Mouse (Mus musculus) kidney, adult 2 months (tissue): ENCODE data around the gene Slc12a4. TPM values are rescaled to one million over a fixed set of nuclear protein-coding genes. Genes with fewer than 3 reads are reported as not detected.
"Not testable (repeated sequence)": the region's sequence is repeated elsewhere in the genome, so short reads cannot be mapped to it uniquely, and the experiment has no call there.

ENCODE experiments used
- DNase-seq: peaks from one replicate; pipeline ENCODE4 v3.0.0; 2021
- H3K27ac ChIP-seq: fragments of 200-500 bp; 2 replicates; pipeline ENCODE4 v1.5.1; 2012; ENCODE audit warnings: low read depth, low read length, control low read depth, inconsistent platforms; ENCODE audit not compliant: insufficient read depth
- H3K27me3 ChIP-seq: fragments of 200-500 bp; replicated peaks from 2 replicates; pipeline ENCODE4 v1.6.1; 2012; ENCODE audit warnings: mild to moderate bottlenecking, moderate library complexity, low read length, inconsistent platforms; ENCODE audit not compliant: control insufficient read depth, insufficient read depth
- H3K36me3 ChIP-seq: fragments of 200-500 bp; 2 replicates; pipeline ENCODE4 v1.6.1; 2012; ENCODE audit warnings: mild to moderate bottlenecking, moderate library complexity, low read length, inconsistent platforms; ENCODE audit not compliant: control insufficient read depth, insufficient read depth
- H3K4me1 ChIP-seq: fragments of 200-500 bp; 2 replicates; pipeline ENCODE4 v1.6.1; 2011; ENCODE audit warnings: low read length; ENCODE audit not compliant: control insufficient read depth, insufficient read depth
- H3K4me3 ChIP-seq: fragments of 200-500 bp; 2 replicates; pipeline ENCODE4 v1.5.1; 2011; ENCODE audit warnings: mild to moderate bottlenecking, low read depth, low read length, control low read depth; ENCODE audit not compliant: insufficient read depth
- CTCF ChIP-seq: fragments of 200-500 bp; conservative IDR thresholded peaks from 2 replicates; pipeline ENCODE4 v1.5.1; 2011; ENCODE audit warnings: low read depth, mild to moderate bottlenecking, control low read depth, low read length, moderate library complexity, mixed read lengths; ENCODE audit not compliant: insufficient read depth, insufficient read length
- POLR2A ChIP-seq: fragments of 200-500 bp; IDR thresholded peaks from one replicate; pipeline ENCODE4 v1.6.1; 2011; ENCODE audit warnings: low read depth, low read length, control low read depth
- WGBS: fragments of 180-500 bp; shearing (Covaris S2); methylation state at CpG from one replicate; pipeline ENCODE4 v1.1.7; 2018; 5-methylcytosine and 5-hydroxymethylcytosine counted together
- polyA plus RNA-seq: library from polyadenylated mRNA; depleted of rRNA; stranded (reverse); fragments of >200 nt; gene quantifications from 2 replicates; pipeline ENCODE4 v1.2.3, GENCODE M21; 2012

Slc12a4 gene
- polyA plus RNA-seq, 1 experiment = 30.9 TPM

DNA sequence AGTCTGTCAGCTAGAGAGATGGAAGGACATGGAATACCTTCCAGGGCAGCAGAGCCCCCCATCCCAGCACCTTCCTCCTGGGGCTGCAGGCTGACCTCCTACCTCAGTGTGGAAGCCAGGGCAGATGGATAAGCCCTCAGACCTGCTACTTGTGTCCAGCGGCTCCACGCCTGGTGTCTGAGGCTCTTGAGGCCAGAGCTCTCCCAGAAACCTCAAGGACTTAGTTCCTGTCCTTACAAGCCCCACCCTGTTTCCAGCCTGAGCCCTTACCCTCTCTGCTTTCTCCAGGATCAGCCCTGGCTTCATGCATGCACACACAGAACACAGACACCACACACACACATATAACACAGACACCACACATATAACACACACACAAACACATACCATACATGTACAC, 25.6 kb upstream of the Slc12a4 start:
- WGBS = 81% methylated on average over 2 of the region's 2 CpGs
- no peak overlapping the region for H3K4me3 ChIP-seq

DNA sequence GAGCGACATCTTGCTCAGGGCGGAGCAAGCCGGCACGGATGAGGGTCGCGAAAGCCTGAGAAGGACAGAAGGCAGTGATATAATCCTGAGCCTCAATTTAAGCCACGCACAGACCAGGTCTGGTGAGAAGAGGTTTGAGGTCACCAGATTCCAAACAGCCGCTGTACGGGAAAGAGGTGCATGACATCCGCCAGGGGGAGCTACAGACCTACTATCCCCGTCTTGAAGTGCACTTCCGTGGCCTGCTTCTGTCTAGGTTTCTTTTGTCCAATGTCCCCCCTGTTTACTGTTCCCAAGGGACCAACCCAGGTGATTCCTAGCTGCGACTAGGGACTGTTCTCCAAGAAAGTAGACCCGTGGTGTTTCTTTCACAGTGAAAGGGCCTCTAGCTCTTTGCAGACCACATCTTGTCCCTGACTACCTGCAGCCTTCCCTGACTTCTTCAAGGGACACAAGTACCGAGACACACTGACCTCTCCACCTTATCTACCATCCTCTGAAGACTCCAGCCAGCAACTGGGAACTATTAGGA, 25.0 kb upstream of the Slc12a4 start, which contains the start of gene Dus2:
Gene Dus2 (plus strand): TSS at position 482 of the 532 bp plus-strand sequence.
- H3K36me3 ChIP-seq = no peaks in the 10 kb centered on the region
- H3K27me3 ChIP-seq = no peaks in the 10 kb centered on the region
- no peaks in the 10 kb centered on the region for H3K4me1 ChIP-seq
- no peak within 1 kb of the TSS for H3K27ac ChIP-seq
- no peak for TF ChIP-seq POLR2A
- TF ChIP-seq CTCF = peak; percentile 98
- H3K4me3 ChIP-seq = no peak within 1 kb of the TSS
- peak; percentile 83 for DNase-seq
- 8% methylated on average over 15 of the region's 15 CpGs for WGBS

More for the DNA sequence above, 25.6 kb upstream of the Slc12a4 start:
- DNase-seq = no peak
- Histone ChIP-seq H3K27ac (no peak overlapping the region), H3K4me1 (no peaks in the 10 kb centered on the region), H3K36me3 (no peaks in the 10 kb centered on the region), H3K27me3 (no peaks in the 10 kb centered on the region)
- TF ChIP-seq POLR2A (no peak), CTCF (no peak)

DNA sequence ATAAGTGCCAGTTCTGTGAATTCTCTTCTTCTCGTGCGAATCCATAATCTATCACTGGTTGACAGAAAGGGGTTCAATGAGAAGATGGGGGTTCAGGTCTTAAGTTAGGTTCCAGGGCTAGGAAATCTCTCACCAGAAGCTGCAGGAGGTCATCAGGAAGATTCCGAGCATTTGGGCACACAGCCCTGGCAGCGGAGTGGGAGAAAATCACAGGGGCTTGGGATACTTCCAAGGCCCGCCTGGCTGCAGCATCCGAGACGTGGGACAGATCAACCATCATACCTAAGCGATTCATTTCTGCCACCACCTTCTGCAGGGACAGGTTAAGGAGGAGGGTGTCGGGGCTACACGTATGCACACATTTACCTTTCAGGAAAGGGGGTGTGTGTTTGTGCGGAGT, 22.6 kb upstream of the Slc12a4 start:
- 87% methylated on average over 11 of the region's 11 CpGs for WGBS
- no peak overlapping the region for H3K27ac ChIP-seq
- no peaks in the 10 kb centered on the region for H3K27me3 ChIP-seq
- no peak overlapping the region for H3K4me3 ChIP-seq
- no peaks in the 10 kb centered on the region for H3K36me3 ChIP-seq
- no peaks in the 10 kb centered on the region for H3K4me1 ChIP-seq
- TF ChIP-seq CTCF (no peak), POLR2A (no peak)
- no peak for DNase-seq

DNA sequence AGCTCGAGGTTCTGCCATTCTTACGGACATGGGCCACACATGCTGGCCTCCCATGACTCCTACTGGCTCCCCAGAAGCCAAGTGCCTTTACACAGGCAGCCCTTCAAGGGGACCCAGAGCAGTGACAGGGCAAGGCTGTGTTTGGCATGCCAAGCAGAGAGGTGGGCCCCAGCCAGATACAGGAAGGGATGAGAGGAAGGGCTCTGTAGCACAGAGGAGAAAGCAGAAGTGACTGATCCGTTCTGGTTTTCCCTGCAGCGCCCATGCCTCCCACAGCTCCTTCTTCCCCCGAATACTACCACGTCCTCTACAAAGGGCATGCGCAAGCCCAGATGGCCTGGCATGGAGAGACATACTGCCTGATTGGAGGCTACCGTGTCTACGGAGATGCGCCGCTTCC, 17.5 kb upstream of the Slc12a4 start:
- H3K36me3 ChIP-seq, H3K27me3 ChIP-seq, H3K27ac ChIP-seq, H3K4me3 ChIP-seq, H3K4me1 ChIP-seq, DNase-seq: not testable (repeated sequence)
- WGBS = 83% methylated on average over 11 of the region's 11 CpGs

DNA sequence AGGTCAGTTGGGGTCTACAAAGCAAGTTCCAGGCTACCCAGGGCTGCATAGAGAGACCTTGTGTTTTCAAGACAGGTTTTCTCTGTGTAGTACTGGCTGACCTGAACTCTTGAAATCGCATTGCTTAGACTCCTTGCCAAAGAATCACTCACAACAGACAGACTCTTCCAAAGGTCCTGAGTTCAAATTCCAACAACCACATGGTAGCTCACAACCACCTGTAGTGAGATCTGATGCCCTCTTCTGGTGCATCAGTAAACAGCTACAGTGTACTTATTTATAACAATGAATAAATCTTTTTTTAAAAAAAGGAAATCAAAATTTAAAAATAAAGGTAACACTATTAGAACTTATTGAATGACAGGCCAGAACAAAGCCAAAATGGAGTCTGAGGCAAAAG, 15.2 kb upstream of the Slc12a4 start:
- TF ChIP-seq CTCF (no peak; the same call in 1 of the 2 replicates), POLR2A (no peak)
- Histone ChIP-seq H3K4me1 (no peaks in the 10 kb centered on the region), H3K27me3 (no peaks in the 10 kb centered on the region), H3K27ac (no peak overlapping the region), H3K36me3 (no peaks in the 10 kb centered on the region), H3K4me3 (no peak overlapping the region)
- 74% methylated on average over 1 of the region's 1 CpGs for WGBS
- no peak for DNase-seq

DNA sequence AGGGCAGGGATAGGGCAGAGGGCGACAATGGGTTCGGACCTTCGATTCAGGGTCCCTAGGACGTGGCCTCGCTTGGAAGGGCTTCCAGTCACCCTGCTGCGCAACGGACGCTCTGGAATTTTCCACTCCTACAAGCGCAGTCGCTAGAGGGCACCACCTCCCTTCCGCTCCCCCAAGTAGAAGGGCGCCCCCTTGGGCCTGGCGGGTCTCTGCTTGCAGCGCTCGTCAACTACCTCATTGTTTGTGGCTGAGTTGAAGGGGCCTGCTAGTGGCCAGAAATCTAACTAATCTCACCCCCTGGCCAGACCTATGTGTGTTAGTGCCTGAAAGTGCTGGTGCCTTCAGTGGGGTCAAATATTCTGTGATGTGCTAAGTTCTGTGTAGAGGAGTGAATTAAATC, 13.4 kb upstream of the Slc12a4 start, which contains the start of gene Dpep3:
Gene Dpep3 (minus strand): TSS at position 105 of the 400 bp plus-strand sequence.
- H3K4me1 ChIP-seq = no peaks in the 10 kb centered on the region
- DNase-seq = no peak
- TF ChIP-seq CTCF (no peak), POLR2A (no peak)
- H3K4me3 ChIP-seq = no peak within 1 kb of the TSS
- 94% methylated on average over 15 of the region's 15 CpGs for WGBS
- no peak within 1 kb of the TSS for H3K27ac ChIP-seq
- no peaks in the 10 kb centered on the region for H3K27me3 ChIP-seq
- no peaks in the 10 kb centered on the region for H3K36me3 ChIP-seq

DNA sequence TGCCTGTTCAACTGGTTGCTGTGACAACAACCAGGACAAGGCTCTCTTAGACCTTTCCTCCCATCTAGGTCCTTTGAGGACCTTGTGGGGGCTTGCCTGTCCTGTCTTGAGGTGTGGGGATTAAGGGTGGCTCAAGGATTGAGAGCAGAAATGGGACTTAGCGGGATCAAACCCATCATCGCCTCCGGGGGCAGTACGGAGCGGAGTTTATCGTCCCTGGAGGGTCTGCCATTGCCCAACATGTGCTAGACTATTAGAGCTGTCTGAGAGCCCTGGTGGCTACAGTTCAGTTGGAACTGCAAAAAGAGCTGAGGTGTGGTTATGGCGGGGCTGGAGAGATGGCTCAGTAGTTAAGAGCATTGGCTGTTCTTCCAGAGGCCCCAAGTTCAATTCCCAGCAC, 9.5 kb upstream of the Slc12a4 start:
- no peak overlapping the region for H3K27ac ChIP-seq
- H3K4me1 ChIP-seq = no peaks in the 10 kb centered on the region
- no peak for DNase-seq
- no peaks in the 10 kb centered on the region for H3K36me3 ChIP-seq
- no peaks in the 10 kb centered on the region for H3K27me3 ChIP-seq
- TF ChIP-seq POLR2A = no peak
- no peak for TF ChIP-seq CTCF
- 75% methylated on average over 7 of the region's 7 CpGs for WGBS
- no peak overlapping the region for H3K4me3 ChIP-seq

DNA sequence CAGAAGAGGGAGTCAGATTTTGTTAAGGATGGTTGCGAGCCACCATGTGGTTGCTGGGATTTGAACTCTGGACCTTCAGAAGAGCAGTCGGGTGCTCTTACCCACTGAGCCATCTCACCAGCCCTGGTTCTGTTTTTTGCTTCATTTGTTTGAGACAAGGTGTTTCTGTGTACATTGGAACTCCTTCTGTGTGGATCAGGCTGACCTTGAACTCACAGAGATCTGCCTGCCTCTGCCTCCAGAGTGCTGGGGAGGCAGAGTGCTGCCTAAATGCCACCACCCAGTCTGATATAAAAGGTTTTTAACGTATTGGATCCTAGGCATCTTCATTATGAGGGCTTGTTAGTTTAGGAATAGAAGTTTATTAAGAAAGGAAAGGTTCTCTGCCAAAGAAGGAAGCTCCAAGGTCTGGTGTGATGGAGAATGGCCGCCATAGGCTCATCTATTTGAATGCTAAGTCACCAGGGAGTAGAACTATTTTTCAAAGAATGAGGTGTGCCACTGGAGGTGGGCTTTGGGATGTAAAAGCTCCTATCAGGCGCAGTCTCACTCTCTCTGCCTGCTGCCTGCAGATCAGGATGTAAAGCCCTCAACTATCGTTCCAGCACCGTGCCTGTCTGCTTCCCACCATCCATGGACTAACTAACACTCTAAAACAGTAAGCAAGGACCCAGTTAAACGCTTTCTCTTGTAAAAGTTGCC, 5.3 kb upstream of the Slc12a4 start:
- no peak for TF ChIP-seq CTCF
- no peak for TF ChIP-seq POLR2A
- H3K27me3 ChIP-seq = no peaks in the 10 kb centered on the region
- WGBS = 79% methylated on average over 8 of the region's 8 CpGs

More for the DNA sequence above, 5.3 kb upstream of the Slc12a4 start:
- Histone ChIP-seq H3K4me3 (no peak overlapping the region), H3K36me3 (no peaks in the 10 kb centered on the region), H3K4me1 (no peaks in the 10 kb centered on the region), H3K27ac (no peak overlapping the region)
- no peak for DNase-seq
